Mouse (Mus musculus): ENCODE data around the gene Rngtt. TPM values are rescaled to one million over a fixed set of nuclear protein-coding genes. Genes with fewer than 3 reads are reported as not detected.
A peak's percentile ranks its signal among the peaks of the same experiment; 100 is the strongest.
"Not testable (repeated sequence)": the region's sequence is repeated elsewhere in the genome, so short reads cannot be mapped to it uniquely, and the experiment has no call there.

Rngtt gene
- total RNA-seq, 2 experiments from 2014 or later: 97.3 to 142 TPM

GRCm38 (mm10) chr4:33307146-33307545 lies 3.0 kb upstream of the Rngtt start:
- ATAC-seq (replicated peaks; ENCODE audit: low FRiP score, poor library complexity, severe bottlenecking): no peak

- no peak for ATAC-seq (replicated peaks; ENCODE audit: low FRiP score, poor library complexity, severe bottlenecking)
Observed at GRCm38 (mm10) chr4:33310840-33311437, 828 bp downstream of the Rngtt start.

GRCm38 (mm10) chr4:33314150-33314549 lies 4.0 kb downstream of the Rngtt start:
- not testable (repeated sequence) for ATAC-seq (replicated peaks; ENCODE audit: low FRiP score, poor library complexity, severe bottlenecking)

GRCm38 (mm10) chr4:33315840-33316239 lies 5.7 kb downstream of the Rngtt start:
- ATAC-seq (replicated peaks; ENCODE audit: low FRiP score, poor library complexity, severe bottlenecking): no peak

GRCm38 (mm10) chr4:33331147-33331546 lies 21.0 kb downstream of the Rngtt start:
- ATAC-seq (replicated peaks; ENCODE audit: low FRiP score, poor library complexity, severe bottlenecking): peak; percentile 54; the same call in 1 of the 2 replicates

GRCm38 (mm10) chr4:33332956-33333455 lies 22.9 kb downstream of the Rngtt start:
- no peak for ATAC-seq (replicated peaks; ENCODE audit: low FRiP score, poor library complexity, severe bottlenecking)

GRCm38 (mm10) chr4:33337999-33338398 lies 27.9 kb downstream of the Rngtt start:
- ATAC-seq (replicated peaks; ENCODE audit: low FRiP score, poor library complexity, severe bottlenecking): peak; percentile 72

GRCm38 (mm10) chr4:33342877-33343731 lies 33.0 kb downstream of the Rngtt start:
- ATAC-seq (replicated peaks; ENCODE audit: low FRiP score, poor library complexity, severe bottlenecking): peak; percentile 66

GRCm38 (mm10) chr4:33343732-33344057 lies 33.6 kb downstream of the Rngtt start:
- ATAC-seq (replicated peaks; ENCODE audit: low FRiP score, poor library complexity, severe bottlenecking): peak; percentile 96

- ATAC-seq (replicated peaks; ENCODE audit: low FRiP score, poor library complexity, severe bottlenecking): no peak
Observed at GRCm38 (mm10) chr4:33363451-33363850, 53.3 kb downstream of the Rngtt start.

GRCm38 (mm10) chr4:33374916-33375315 lies 64.8 kb downstream of the Rngtt start:
- no peak for ATAC-seq (replicated peaks; ENCODE audit: low FRiP score, poor library complexity, severe bottlenecking)

GRCm38 (mm10) chr4:33377642-33378041 lies 67.5 kb downstream of the Rngtt start:
- ATAC-seq (replicated peaks; ENCODE audit: low FRiP score, poor library complexity, severe bottlenecking): no peak

- peak; percentile 34; the same call in 1 of the 2 replicates for ATAC-seq (replicated peaks; ENCODE audit: low FRiP score, poor library complexity, severe bottlenecking)
Observed at GRCm38 (mm10) chr4:33378894-33379293, 68.8 kb downstream of the Rngtt start.

- no peak for ATAC-seq (replicated peaks; ENCODE audit: low FRiP score, poor library complexity, severe bottlenecking)
Observed at GRCm38 (mm10) chr4:33388899-33389298, 78.8 kb downstream of the Rngtt start.

- no peak for ATAC-seq (replicated peaks; ENCODE audit: low FRiP score, poor library complexity, severe bottlenecking)
Observed at GRCm38 (mm10) chr4:33390660-33391059, 80.5 kb downstream of the Rngtt start.

- ATAC-seq (replicated peaks; ENCODE audit: low FRiP score, poor library complexity, severe bottlenecking): no peak
Observed at GRCm38 (mm10) chr4:33393437-33393836, 83.3 kb downstream of the Rngtt start.

GRCm38 (mm10) chr4:33396222-33397176 lies 86.4 kb downstream of the Rngtt start:
- peak; percentile 94 for ATAC-seq (replicated peaks; ENCODE audit: low FRiP score, poor library complexity, severe bottlenecking)

- ATAC-seq (replicated peaks; ENCODE audit: low FRiP score, poor library complexity, severe bottlenecking): no peak
Observed at GRCm38 (mm10) chr4:33405723-33406293, 95.7 kb downstream of the Rngtt start.

- no peak for ATAC-seq (replicated peaks; ENCODE audit: low FRiP score, poor library complexity, severe bottlenecking)
Observed at GRCm38 (mm10) chr4:33413791-33414190, 103.7 kb downstream of the Rngtt start.

- no peak for ATAC-seq (replicated peaks; ENCODE audit: low FRiP score, poor library complexity, severe bottlenecking)
Observed at GRCm38 (mm10) chr4:33414781-33415180, 104.7 kb downstream of the Rngtt start.

All from erythroid progenitor cell, adult 5-6 weeks (primary cell).